Mouse (Mus musculus): ENCODE measurements around the gene Vmn1r57. TPM values are rescaled to one million over a fixed set of nuclear protein-coding genes. Genes with fewer than 3 reads are reported as not detected.
"Not testable (repeated sequence)": the region's sequence is repeated elsewhere in the genome, so short reads cannot be mapped to it uniquely, and the experiment has no call there.

The Vmn1r57 gene
- polyA plus RNA-seq (2015; fragmentation: Nextera tagmentation; extraction: Ambion mirVana), result not detected in 2 replicates

GRCm38 (mm10) chr7:5218193-5218592, at the start of gene Vmn1r57:
Vmn1r57 (plus strand) TSS chr7:5218493.
- H3K9ac ChIP-seq (replicated peaks); H3K36me3 ChIP-seq; H3K27me3 ChIP-seq; H3K4me2 ChIP-seq (replicated peaks); H3K9me3 ChIP-seq; ATAC-seq; H3K27ac ChIP-seq; H3K4me3 ChIP-seq (replicated peaks); H3K4me1 ChIP-seq (replicated peaks): not testable (repeated sequence)
- 56% methylated on average over 1 of the region's 1 CpGs for WGBS

- H3K4me2 ChIP-seq (replicated peaks); H3K9me3 ChIP-seq; H3K4me1 ChIP-seq (replicated peaks); H3K27ac ChIP-seq; H3K36me3 ChIP-seq; H3K4me3 ChIP-seq (replicated peaks); H3K27me3 ChIP-seq; ATAC-seq; H3K9ac ChIP-seq (replicated peaks): not testable (repeated sequence)
Observed at GRCm38 (mm10) chr7:5196647-5197046, 21.6 kb upstream of the Vmn1r57 start, which contains the start of gene Vmn1r56. Vmn1r56 (minus strand) TSS chr7:5196747.

- no peak for ATAC-seq
- 90% methylated on average over 3 of the region's 3 CpGs for WGBS
- H3K4me1 ChIP-seq (replicated peaks), result no peaks in the 10 kb centered on the region
- peaks cover 20% of the 10 kb centered on the region for H3K9me3 ChIP-seq
- H3K9ac ChIP-seq (replicated peaks), result no peak overlapping the region
- no peak overlapping the region for H3K4me2 ChIP-seq (replicated peaks)
- no peaks in the 10 kb centered on the region for H3K27me3 ChIP-seq
- no peak overlapping the region for H3K27ac ChIP-seq
- H3K36me3 ChIP-seq, result no peaks in the 10 kb centered on the region
- no peak overlapping the region for H3K4me3 ChIP-seq (replicated peaks)
Observed at GRCm38 (mm10) chr7:5263051-5263450, 44.8 kb downstream of the Vmn1r57 start.

Other genes starting within 250 kb of the Vmn1r57 start
- 0.10 and 0.13 TPM in 2 replicates for gene Sbk3, start 247.3 kb upstream of the Vmn1r57 start, polyA plus RNA-seq (2015; fragmentation: Nextera tagmentation; extraction: Ambion mirVana)
- 65.2 and 68.4 TPM in 2 replicates for gene Zfp579, start 222.3 kb upstream of the Vmn1r57 start, polyA plus RNA-seq (2015; fragmentation: Nextera tagmentation; extraction: Ambion mirVana)
- gene Zfp524, start 204.1 kb upstream of the Vmn1r57 start, polyA plus RNA-seq (2015; fragmentation: Nextera tagmentation; extraction: Ambion mirVana), result 8.6 and 8.9 TPM in 2 replicates
- gene Fiz1, start 203.8 kb upstream of the Vmn1r57 start, polyA plus RNA-seq (2015; fragmentation: Nextera tagmentation; extraction: Ambion mirVana), result 42.0 and 51.1 TPM in 2 replicates
- gene Gm44973, start 203.0 kb upstream of the Vmn1r57 start, polyA plus RNA-seq (2015; fragmentation: Nextera tagmentation; extraction: Ambion mirVana), result 0.89 and 1.3 TPM in 2 replicates
- 5.7 and 7.9 TPM in 2 replicates for gene Zfp865, start 198.1 kb upstream of the Vmn1r57 start, polyA plus RNA-seq (2015; fragmentation: Nextera tagmentation; extraction: Ambion mirVana)
- gene Ccdc106, start 197.9 kb upstream of the Vmn1r57 start, polyA plus RNA-seq (2015; fragmentation: Nextera tagmentation; extraction: Ambion mirVana), result 25.8 and 30.1 TPM in 2 replicates
- gene 4632433K11Rik, start 184.4 kb upstream of the Vmn1r57 start, polyA plus RNA-seq (2015; fragmentation: Nextera tagmentation; extraction: Ambion mirVana), result not detected in 2 replicates
- 10.5 and 11.2 TPM in 2 replicates for gene Zfp784, start 180.0 kb upstream of the Vmn1r57 start, polyA plus RNA-seq (2015; fragmentation: Nextera tagmentation; extraction: Ambion mirVana)
- gene Zfp580, start 167.0 kb upstream of the Vmn1r57 start, polyA plus RNA-seq (2015; fragmentation: Nextera tagmentation; extraction: Ambion mirVana), result 70.1 and 72.8 TPM in 2 replicates
- 121 and 128 TPM in 2 replicates for gene U2af2, start 156.3 kb upstream of the Vmn1r57 start, polyA plus RNA-seq (2015; fragmentation: Nextera tagmentation; extraction: Ambion mirVana)
- gene Epn1, start 138.3 kb upstream of the Vmn1r57 start, polyA plus RNA-seq (2015; fragmentation: Nextera tagmentation; extraction: Ambion mirVana), result 73.5 and 80.1 TPM in 2 replicates
- gene Rfpl4, start 101.5 kb upstream of the Vmn1r57 start, polyA plus RNA-seq (2015; fragmentation: Nextera tagmentation; extraction: Ambion mirVana), result not detected in 2 replicates
- gene Rasl2-9, start 92.5 kb upstream of the Vmn1r57 start, polyA plus RNA-seq (2015; fragmentation: Nextera tagmentation; extraction: Ambion mirVana), result 0.38 and 0.41 TPM in 2 replicates
- 0.01 TPM in 1 of 2 replicates, not detected in the other for gene Vmn1r55, start 68.8 kb upstream of the Vmn1r57 start, polyA plus RNA-seq (2015; fragmentation: Nextera tagmentation; extraction: Ambion mirVana)
- gene Vmn1r56, start 21.7 kb upstream of the Vmn1r57 start, polyA plus RNA-seq (2015; fragmentation: Nextera tagmentation; extraction: Ambion mirVana), result not detected in 2 replicates
- gene Gm5065, start 132.0 kb downstream of the Vmn1r57 start, polyA plus RNA-seq (2015; fragmentation: Nextera tagmentation; extraction: Ambion mirVana), result not detected in 2 replicates
- not detected in 2 replicates for gene Nlrp2, start 132.5 kb downstream of the Vmn1r57 start, polyA plus RNA-seq (2015; fragmentation: Nextera tagmentation; extraction: Ambion mirVana)
- not detected in 2 replicates for gene Vmn1r58, start 194.9 kb downstream of the Vmn1r57 start, polyA plus RNA-seq (2015; fragmentation: Nextera tagmentation; extraction: Ambion mirVana)
- gene Vmn1r59, start 238.3 kb downstream of the Vmn1r57 start, polyA plus RNA-seq (2015; fragmentation: Nextera tagmentation; extraction: Ambion mirVana), result not detected in 2 replicates